In the genomic region with DNA sequence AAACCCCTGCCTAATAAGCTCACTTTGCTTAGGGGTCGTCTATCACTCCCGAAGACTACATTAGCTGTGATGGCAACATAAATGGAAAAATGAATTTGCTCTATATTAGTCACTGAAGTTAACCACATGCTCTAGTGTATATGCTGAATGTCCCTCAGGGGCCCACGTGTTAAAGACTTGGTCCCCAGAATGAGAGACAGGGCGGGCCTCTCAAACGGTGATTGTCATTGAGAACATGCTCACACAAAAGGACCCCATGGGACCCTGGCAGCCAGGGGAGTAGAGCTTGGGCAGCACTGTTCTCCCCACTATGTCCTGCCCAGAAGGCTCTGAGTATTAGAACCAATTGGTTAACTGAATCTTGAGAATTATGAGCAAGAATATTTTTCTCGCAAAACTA, we compare ENCODE assay signal across 29 mouse cellular contexts.
DNase-seq lines count a peak whose midpoint lies in the region; ATAC-seq and TF ChIP-seq lines count a peak whose summit lies in the region.
"Had no signal": no experiment of that assay in that cellular context is flagged by ENCODE, and none has a peak within 500 bp of the region (broad histone marks: within the 10 kb centered on the region; RNA-seq: fewer than 3 reads in every experiment).

No protein-coding gene starts in this region.

- H3K4me3 ChIP-seq in intestine, embryonic 14.5 days (ENCODE audit: low read depth, low read length) = no peak overlapping the region
- no peak overlapping the region for H3K4me3 ChIP-seq in intestine, embryonic 15.5 days (replicated peaks)
- no peak overlapping the region for H3K4me3 ChIP-seq in embryonic facial prominence, embryonic 13.5 days
- H3K4me3 ChIP-seq in limb, embryonic 14.5 days (replicated peaks; ENCODE audit: low read length) = no peak overlapping the region
- H3K4me3 ChIP-seq: embryonic facial prominence, embryonic 15.5 days; forebrain, embryonic 13.5 days; heart, adult 2 months; heart, embryonic 13.5 days; hindbrain, embryonic 12.5 days; liver, embryonic 12.5 days; megakaryocyte, embryonic 14.5 days; midbrain, embryonic 13.5 days; neural tube, embryonic 13.5 days had no signal

- TF ChIP-seq POLR2A in limb, embryonic 14.5 days (IDR thresholded peaks at IDR 0.05; ENCODE audit: borderline replicate concordance, extremely low read depth, insufficient read depth, insufficient read length) = no peak

- WGBS in intestine, embryonic 14.5 days = 72% methylated on average over 6 of the region's 6 CpGs
- 74% methylated on average over 6 of the region's 6 CpGs for WGBS in intestine, embryonic 15.5 days
- WGBS in embryonic facial prominence, embryonic 13.5 days = 46% methylated on average over 6 of the region's 6 CpGs
- 49% methylated on average over 6 of the region's 6 CpGs for WGBS in limb, embryonic 14.5 days

- ATAC-seq in intestine, embryonic 14.5 days (replicated peaks; ENCODE audit: low FRiP score, low TSS enrichment, low read depth) = no peak
- ATAC-seq in intestine, embryonic 15.5 days = no peak
- 0 out of 2 replicates have a peak, but pooled peaks have one; percentile 22 for ATAC-seq in embryonic facial prominence, embryonic 13.5 days (ENCODE audit: insufficient number of reproducible peaks, insufficient read depth, low FRiP score, low TSS enrichment, low read depth)
- ATAC-seq in limb, embryonic 14.5 days (ENCODE audit: low FRiP score, low read depth) = 0 out of 2 replicates have a peak, but pooled peaks have one; percentile 3
- no peak for ATAC-seq in cerebellum, adult (ENCODE audit: insufficient number of reproducible peaks, low FRiP score, low TSS enrichment)
- ATAC-seq in megakaryocyte-erythroid progenitor cell, adult 5-6 weeks (replicated peaks; ENCODE audit: low FRiP score, low TSS enrichment, poor library complexity, severe bottlenecking) = no peak
- ATAC-seq: activated CD4-positive, CD25-positive, alpha-beta regulatory T cell, adult 4 months; forebrain, embryonic 13.5 days; liver, embryonic 12.5 days; liver, postnatal 0 days; midbrain, embryonic 13.5 days had no signal

- H3K9me3 ChIP-seq in intestine, embryonic 14.5 days (ENCODE audit: control insufficient read depth, low read length) = no peaks in the 10 kb centered on the region
- no peaks in the 10 kb centered on the region for H3K9me3 ChIP-seq in intestine, embryonic 15.5 days
- no peaks in the 10 kb centered on the region for H3K9me3 ChIP-seq in embryonic facial prominence, embryonic 13.5 days
- H3K9me3 ChIP-seq in limb, embryonic 14.5 days (ENCODE audit: control insufficient read depth, low read length) = no peaks in the 10 kb centered on the region
- H3K9me3 ChIP-seq: embryonic facial prominence, embryonic 15.5 days; forebrain, embryonic 13.5 days; heart, embryonic 13.5 days; hindbrain, embryonic 12.5 days; liver, embryonic 12.5 days; megakaryocyte, embryonic 14.5 days; midbrain, embryonic 13.5 days; neural tube, embryonic 13.5 days had no signal

- peaks cover 13% of the 10 kb centered on the region for H3K36me3 ChIP-seq in intestine, embryonic 14.5 days (ENCODE audit: control insufficient read depth, insufficient read depth, low read length)
- H3K36me3 ChIP-seq in intestine, embryonic 15.5 days = no peaks in the 10 kb centered on the region
- peaks cover 4% of the 10 kb centered on the region; the same call in 1 of the 2 replicates for H3K36me3 ChIP-seq in embryonic facial prominence, embryonic 13.5 days
- H3K36me3 ChIP-seq in limb, embryonic 14.5 days (ENCODE audit: control insufficient read depth, insufficient read depth, low read length) = 0 out of 2 replicates have a peak, but pooled peaks cover 4% of the 10 kb centered on the region
- H3K36me3 ChIP-seq: embryonic facial prominence, embryonic 15.5 days; hindbrain, embryonic 12.5 days; liver, embryonic 12.5 days had no signal

- H3K27me3 ChIP-seq in intestine, embryonic 14.5 days (replicated peaks; ENCODE audit: control insufficient read depth, insufficient read depth, low read length) = no peaks in the 10 kb centered on the region
- no peaks in the 10 kb centered on the region for H3K27me3 ChIP-seq in intestine, embryonic 15.5 days (replicated peaks)
- no peaks in the 10 kb centered on the region for H3K27me3 ChIP-seq in embryonic facial prominence, embryonic 13.5 days
- H3K27me3 ChIP-seq in limb, embryonic 14.5 days (ENCODE audit: control insufficient read depth, insufficient read depth, low read length) = no peaks in the 10 kb centered on the region
- H3K27me3 ChIP-seq: embryonic facial prominence, embryonic 15.5 days; forebrain, embryonic 13.5 days; heart, embryonic 13.5 days; hindbrain, embryonic 12.5 days; liver, embryonic 12.5 days; megakaryocyte, embryonic 14.5 days; midbrain, embryonic 13.5 days; neural tube, embryonic 13.5 days had no signal

- H3K27ac ChIP-seq in intestine, embryonic 14.5 days (ENCODE audit: low read depth) = no peak overlapping the region
- no peak overlapping the region for H3K27ac ChIP-seq in intestine, embryonic 15.5 days
- 0 out of 2 replicates have a peak overlapping the region, but pooled peaks have one; percentile 51 for H3K27ac ChIP-seq in embryonic facial prominence, embryonic 13.5 days
- no peak overlapping the region for H3K27ac ChIP-seq in limb, embryonic 14.5 days (replicated peaks; ENCODE audit: low read depth, low read length)
- H3K27ac ChIP-seq: forebrain, embryonic 13.5 days; heart, adult 2 months; heart, embryonic 13.5 days; hindbrain, embryonic 12.5 days; liver, embryonic 12.5 days; midbrain, embryonic 13.5 days; neural tube, embryonic 13.5 days had no signal

- DNase-seq in intestine, embryonic 14.5 days (ENCODE audit: low spot score) = peak; percentile 49
- peak; percentile 23 for DNase-seq in NIH3T3 (ENCODE audit: low read depth)
- no peak for DNase-seq in limb, embryonic 14.5 days (ENCODE audit: low spot score)
- DNase-seq in adrenal gland, adult 18-20 months (ENCODE audit: low spot score in 2 of 2) = no peak
- DNase-seq: adrenal gland, adult 8-10 months; B cell, adult 2 months; cerebellum, adult 8-10 months; gastrocnemius, postnatal 25 days; heart, adult 2 months; heart, postnatal 10 days; kidney, adult 11 months; kidney, postnatal 36 days; liver, postnatal 0 days; lung, postnatal 4 days; spleen, adult 18-20 months; thymus, postnatal 14 days had no signal

- peaks cover 15% of the 10 kb centered on the region for H3K4me1 ChIP-seq in intestine, embryonic 14.5 days (replicated peaks; ENCODE audit: control insufficient read depth, insufficient read depth, low read length)
- peaks cover 17% of the 10 kb centered on the region for H3K4me1 ChIP-seq in intestine, embryonic 15.5 days (replicated peaks)
- H3K4me1 ChIP-seq in embryonic facial prominence, embryonic 13.5 days = peaks cover 46% of the 10 kb centered on the region
- H3K4me1 ChIP-seq in limb, embryonic 14.5 days (ENCODE audit: control insufficient read depth, insufficient read depth, low read length) = peaks cover 31% of the 10 kb centered on the region

- H3K4me2 ChIP-seq in intestine, embryonic 14.5 days (ENCODE audit: low read length) = no peak overlapping the region
- no peak overlapping the region for H3K4me2 ChIP-seq in intestine, embryonic 15.5 days (replicated peaks)
- H3K4me2 ChIP-seq in embryonic facial prominence, embryonic 13.5 days = no peak overlapping the region
- H3K4me2 ChIP-seq in limb, embryonic 14.5 days (replicated peaks; ENCODE audit: low read depth, low read length, severe bottlenecking) = no peak overlapping the region
- H3K4me2 ChIP-seq: embryonic facial prominence, embryonic 15.5 days; forebrain, embryonic 13.5 days; heart, embryonic 13.5 days; hindbrain, embryonic 12.5 days; liver, embryonic 12.5 days; midbrain, embryonic 13.5 days; neural tube, embryonic 13.5 days had no signal

- no peak overlapping the region for H3K9ac ChIP-seq in intestine, embryonic 14.5 days (ENCODE audit: low read length)
- H3K9ac ChIP-seq in intestine, embryonic 15.5 days = no peak overlapping the region
- no peak overlapping the region for H3K9ac ChIP-seq in embryonic facial prominence, embryonic 13.5 days
- H3K9ac ChIP-seq in limb, embryonic 14.5 days (ENCODE audit: low read depth, low read length, severe bottlenecking) = no peak overlapping the region
- H3K9ac ChIP-seq: embryonic facial prominence, embryonic 15.5 days; forebrain, embryonic 13.5 days; heart, embryonic 13.5 days; hindbrain, embryonic 12.5 days; liver, embryonic 12.5 days; liver, postnatal 0 days; midbrain, embryonic 13.5 days; neural tube, embryonic 13.5 days had no signal

Comparison
In these comparisons a context has a peak if more than half of its experiments do, and no peak if none do; other contexts are left out.
1. ATAC-seq: peak in embryonic facial prominence, embryonic 13.5 days (single experiment) and limb, embryonic 14.5 days (single experiment); none in intestine, embryonic 14.5 days (single experiment), intestine, embryonic 15.5 days (single experiment), cerebellum, adult (single experiment) and megakaryocyte-erythroid progenitor cell, adult 5-6 weeks (single experiment).
2. DNase-seq: peak in intestine, embryonic 14.5 days (single experiment) and NIH3T3 (single experiment); none in limb, embryonic 14.5 days (single experiment) and adrenal gland, adult 18-20 months (0 of 2).